Mouse (Mus musculus): ENCODE results near the gene Zfyve19.

The Zfyve19 gene

DNA sequence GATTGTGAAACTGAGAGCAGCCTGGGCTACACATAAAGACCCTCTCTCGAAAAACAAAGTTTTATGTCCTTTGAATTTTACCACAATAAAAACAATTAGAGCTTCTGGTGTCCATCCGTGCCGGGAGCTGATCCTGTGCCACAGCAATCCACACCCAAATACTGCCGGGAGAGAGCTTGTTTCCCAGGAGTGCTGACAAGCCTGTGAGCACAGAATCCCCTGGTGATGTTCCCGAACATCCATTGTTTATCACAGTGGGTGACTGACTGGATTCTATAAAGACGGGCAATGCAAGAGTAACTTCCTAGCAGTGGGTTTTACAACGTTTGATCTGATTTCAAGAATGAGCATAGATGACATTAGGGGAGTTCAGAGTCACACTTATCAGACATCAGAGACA, 46.6 kb downstream of the Zfyve19 start:
- no peak for DNase-seq

DNA sequence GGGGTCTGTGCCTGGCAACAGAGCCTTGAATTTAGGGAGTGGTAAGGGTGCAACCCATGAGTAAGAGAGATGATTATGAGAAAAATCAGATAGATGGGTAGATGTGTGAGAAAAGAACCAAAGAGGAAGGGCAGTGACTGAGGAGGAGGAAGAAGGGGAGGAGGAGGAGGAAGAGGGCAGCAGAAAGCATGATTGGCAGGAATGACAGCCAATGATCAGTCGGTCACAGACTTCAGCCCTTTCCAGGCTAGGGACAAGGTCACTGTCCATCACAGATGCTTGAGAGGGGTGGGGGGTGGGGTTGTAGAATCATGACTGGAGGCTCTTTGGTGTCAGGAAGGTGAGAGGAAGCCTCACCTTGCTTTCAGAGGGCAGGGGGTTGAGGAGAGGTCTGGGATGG, 52.1 kb downstream of the Zfyve19 start:
- no peak for DNase-seq

- no peak for DNase-seq
These were observed 52.9 kb downstream of the Zfyve19 start for GRCm38 (mm10) chr2:119261326-119261725.

- DNase-seq, result peak; percentile 46 to 72
These were observed 54.6 kb downstream of the Zfyve19 start for GRCm38 (mm10) chr2:119262978-119263377.

DNA sequence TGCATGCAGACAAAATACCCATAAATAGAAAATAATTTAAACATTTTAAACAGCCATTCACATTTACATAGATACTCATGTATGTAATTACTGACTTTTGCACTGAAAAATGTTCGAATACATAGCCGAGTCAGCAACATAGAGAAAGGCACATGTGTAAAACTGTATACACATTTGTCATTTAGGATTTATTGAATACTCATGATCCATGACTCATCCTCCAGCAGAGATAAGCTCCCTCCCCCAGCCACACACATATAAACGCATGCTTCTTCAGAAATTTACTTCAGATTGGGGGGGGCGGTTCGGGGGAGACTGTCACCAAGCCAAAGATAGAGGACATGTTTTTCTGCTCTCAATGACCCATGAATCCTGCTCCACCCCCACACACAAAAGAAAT, 55.4 kb downstream of the Zfyve19 start:
- no peak for DNase-seq
